Mouse (Mus musculus) CH12.LX (cell line): ENCODE results near the gene Ube2o.

Experiments used
- CTCF ChIP-seq, 2 experiments: IDR thresholded peaks in 1 of 2; conservative IDR thresholded peaks in 1 of 2; 2 replicates each; pipeline ENCODE4 v1.5.1; 2011 to 2012; ENCODE audit warnings: low read depth in 2 of 2, low read length in 2 of 2, improper control_type of control experiment in 1 of 2, inconsistent platforms in 1 of 2, mild to moderate bottlenecking in 1 of 2, moderate library complexity in 1 of 2
- ELF1 ChIP-seq: IDR thresholded peaks from 2 replicates; pipeline ENCODE4 v1.6.1; 2014; ENCODE audit warnings: low read depth, mild to moderate bottlenecking, inconsistent platforms, low read length, improper control_type of control experiment
- EP300 ChIP-seq: IDR thresholded peaks from 2 replicates; pipeline ENCODE4 v1.6.1; 2011; ENCODE audit warnings: low read length, improper control_type of control experiment
- GABPA ChIP-seq: IDR thresholded peaks from 2 replicates; pipeline ENCODE4 v1.6.1; 2012; ENCODE audit warnings: low read depth, low read length, improper control_type of control experiment, inconsistent platforms; ENCODE audit not compliant: insufficient replicate concordance
- JUND ChIP-seq: conservative IDR thresholded peaks from 2 replicates; pipeline ENCODE4 v1.6.1; 2011; ENCODE audit warnings: low read depth, low read length, improper control_type of control experiment
- MYC ChIP-seq: IDR thresholded peaks from 2 replicates; pipeline ENCODE4 v1.6.1; 2011; ENCODE audit warnings: low read depth, mild to moderate bottlenecking, improper control_type of control experiment, low read length
- NELFE ChIP-seq: IDR thresholded peaks from 2 replicates; pipeline ENCODE4 v1.6.1; 2011; ENCODE audit warnings: low read depth, low read length, improper control_type of control experiment
- NRF1 ChIP-seq: IDR thresholded peaks from 2 replicates; pipeline ENCODE4 v1.6.1; 2014; ENCODE audit warnings: low read depth, mild to moderate bottlenecking, inconsistent platforms, low read length, improper control_type of control experiment, moderate library complexity
- POLR2A ChIP-seq: IDR thresholded peaks from 2 replicates; pipeline ENCODE4 v1.6.1; 2011; ENCODE audit warnings: low read depth, mild to moderate bottlenecking, improper control_type of control experiment, low read length
- POLR2AphosphoS2 ChIP-seq: IDR thresholded peaks from 2 replicates; pipeline ENCODE4 v1.6.1; 2011; ENCODE audit warnings: low read depth, low read length, improper control_type of control experiment
- RAD21 ChIP-seq: IDR thresholded peaks from 2 replicates; pipeline ENCODE4 v1.6.1; 2011; ENCODE audit warnings: low read depth, mild to moderate bottlenecking, low read length, improper control_type of control experiment, moderate library complexity
- RCOR1 ChIP-seq: conservative IDR thresholded peaks from 2 replicates; pipeline ENCODE4 v1.6.1; 2012; ENCODE audit warnings: low read depth, mild to moderate bottlenecking, inconsistent platforms, low read length, improper control_type of control experiment
- TCF12 ChIP-seq: IDR thresholded peaks from 2 replicates; pipeline ENCODE4 v1.6.1; 2014; ENCODE audit warnings: low read depth, mild to moderate bottlenecking, inconsistent platforms, low read length, improper control_type of control experiment
- ZNF384 ChIP-seq: IDR thresholded peaks from 2 replicates; pipeline ENCODE4 v1.6.1; 2012; ENCODE audit warnings: low read depth, low read length, improper control_type of control experiment, inconsistent platforms

- TF ChIP-seq JUND (no peak), RAD21 (no peak), CTCF (conservative IDR thresholded peaks at IDR 0.05 in 1 of 2, IDR thresholded peaks at IDR 0.05 in 1 of 2; ENCODE audit: low read depth in 2 of 2, low read length in 2 of 2) (no peak), ZNF384 (peak; percentile 53; the same call in 1 of the 2 replicates), POLR2A (no peak), NRF1 (no peak), GABPA (no peak), EP300 (no peak), MYC (no peak), NELFE (no peak), POLR2AphosphoS2 (no peak), ELF1 (no peak), TCF12 (no peak), RCOR1 (no peak)
Observed at GRCm38 (mm10) chr11:116499018-116499417, 82.2 kb downstream of the Ube2o start.
